Mouse (Mus musculus): ENCODE data around the gene Dpp3. TPM values are rescaled to one million over a fixed set of nuclear protein-coding genes. Genes with fewer than 3 reads are reported as not detected.
"Not testable (repeated sequence)": the region's sequence is repeated elsewhere in the genome, so short reads cannot be mapped to it uniquely, and the experiment has no call there.

Dpp3 gene
- polyA plus RNA-seq, 1 experiment from 2014 or later, result 129 TPM

GRCm38 (mm10) chr19:4879324-4879703, 48.8 kb downstream of the Dpp3 start:
- peak overlapping the region; percentile 97 for H3K4me3 ChIP-seq
- no peak overlapping the region for H3K27ac ChIP-seq
- peak overlapping the region; percentile 90 for H3K4me2 ChIP-seq (replicated peaks)
- peaks cover 12% of the 10 kb centered on the region; the same call in 1 of the 2 replicates for H3K36me3 ChIP-seq
- no peaks in the 10 kb centered on the region for H3K9me3 ChIP-seq
- peaks cover 15% of the 10 kb centered on the region for H3K4me1 ChIP-seq
- peaks cover 5% of the 10 kb centered on the region; the same call in 1 of the 2 replicates for H3K27me3 ChIP-seq
- WGBS, result 49% methylated on average over 10 of the region's 10 CpGs
- no peak for ATAC-seq (ENCODE audit: low FRiP score, low read depth)
- peak overlapping the region; percentile 84 for H3K9ac ChIP-seq

GRCm38 (mm10) chr19:4878405-4879323, 49.4 kb downstream of the Dpp3 start, which contains the start of gene Zdhhc24:
Zdhhc24 (plus strand) TSS chr19:4878668.
- under 1% methylated on average over 52 of the region's 52 CpGs for WGBS
- peaks cover 5% of the 10 kb centered on the region; the same call in 1 of the 2 replicates for H3K27me3 ChIP-seq
- peaks cover 10% of the 10 kb centered on the region; the same call in 1 of the 2 replicates for H3K36me3 ChIP-seq
- peak within 1 kb of the TSS; percentile 90 for H3K4me2 ChIP-seq (replicated peaks)
- ATAC-seq (ENCODE audit: low FRiP score, low read depth), result peak; percentile 98
- H3K9ac ChIP-seq, result peak within 1 kb of the TSS; percentile 84
- H3K4me3 ChIP-seq, result peak within 1 kb of the TSS; percentile 97
- H3K27ac ChIP-seq, result peak within 1 kb of the TSS; percentile 58
- no peaks in the 10 kb centered on the region for H3K9me3 ChIP-seq
- peaks cover 15% of the 10 kb centered on the region for H3K4me1 ChIP-seq

- H3K9me3 ChIP-seq, result no peaks in the 10 kb centered on the region
- H3K36me3 ChIP-seq, result 0 out of 2 replicates have a peak, but pooled peaks cover 3% of the 10 kb centered on the region
- peak; percentile 5; the same call in 1 of the 2 replicates for ATAC-seq (ENCODE audit: low FRiP score, low read depth)
- H3K4me3 ChIP-seq, result peak within 1 kb of the TSS; percentile 97
- WGBS, result 2% methylated on average over 17 of the region's 17 CpGs
- peak within 1 kb of the TSS; percentile 90 for H3K4me2 ChIP-seq (replicated peaks)
- H3K27me3 ChIP-seq, result peaks cover 5% of the 10 kb centered on the region; the same call in 1 of the 2 replicates
- peak within 1 kb of the TSS; percentile 84 for H3K9ac ChIP-seq
- peaks cover 15% of the 10 kb centered on the region for H3K4me1 ChIP-seq
- peak within 1 kb of the TSS; percentile 58 for H3K27ac ChIP-seq
These were observed 50.3 kb downstream of the Dpp3 start, which contains the start of gene Actn3 for GRCm38 (mm10) chr19:4877785-4878184. Actn3 (minus strand) TSS chr19:4877909.

GRCm38 (mm10) chr19:4876755-4877154, 51.3 kb downstream of the Dpp3 start:
- peaks cover 5% of the 10 kb centered on the region; the same call in 1 of the 2 replicates for H3K27me3 ChIP-seq
- H3K4me3 ChIP-seq, result no peak overlapping the region
- H3K27ac ChIP-seq, result no peak overlapping the region
- no peak overlapping the region for H3K9ac ChIP-seq
- no peak for ATAC-seq (ENCODE audit: low FRiP score, low read depth)
- H3K4me2 ChIP-seq (replicated peaks), result peak overlapping the region; percentile 90; the same call in 1 of the 2 replicates
- H3K36me3 ChIP-seq, result no peaks in the 10 kb centered on the region
- 66% methylated on average over 3 of the region's 3 CpGs for WGBS
- H3K9me3 ChIP-seq, result no peaks in the 10 kb centered on the region
- H3K4me1 ChIP-seq, result peaks cover 15% of the 10 kb centered on the region

- 75% methylated on average over 2 of the region's 4 CpGs for whole genome bisulfite sequencing
- H3K27me3 ChIP-seq, result peaks cover 5% of the 10 kb centered on the region; the same call in 1 of the 2 replicates
- no peaks in the 10 kb centered on the region for H3K36me3 ChIP-seq
- H3K4me2 ChIP-seq (replicated peaks), result no peak overlapping the region
- no peaks in the 10 kb centered on the region for H3K9me3 ChIP-seq
- H3K4me1 ChIP-seq, result peaks cover 15% of the 10 kb centered on the region
- H3K27ac ChIP-seq, result no peak overlapping the region
- no peak for ATAC-seq (ENCODE audit: low FRiP score, low read depth)
- H3K9ac ChIP-seq, result no peak overlapping the region
- no peak overlapping the region for H3K4me3 ChIP-seq
These were observed 51.8 kb downstream of the Dpp3 start for GRCm38 (mm10) chr19:4876241-4876640.

GRCm38 (mm10) chr19:4874613-4875012, 53.5 kb downstream of the Dpp3 start:
- WGBS, result 85% methylated on average over 1 of the region's 1 CpGs
- not testable (repeated sequence) for H3K9me3 ChIP-seq; H3K9ac ChIP-seq; H3K36me3 ChIP-seq; H3K27ac ChIP-seq; ATAC-seq (ENCODE audit: low FRiP score, low read depth); H3K4me3 ChIP-seq; H3K4me2 ChIP-seq (replicated peaks); H3K27me3 ChIP-seq
- H3K4me1 ChIP-seq, result peaks cover 15% of the 10 kb centered on the region

- H3K4me1 ChIP-seq, result peaks cover 5% of the 10 kb centered on the region; the same call in 1 of the 2 replicates
- 4% methylated on average over 17 of the region's 17 CpGs for WGBS
- H3K9me3 ChIP-seq, result no peaks in the 10 kb centered on the region
- no peak overlapping the region for H3K9ac ChIP-seq
- peaks cover 26% of the 10 kb centered on the region for H3K27me3 ChIP-seq
- peak overlapping the region; percentile 15; the same call in 1 of the 2 replicates for H3K4me3 ChIP-seq
- H3K36me3 ChIP-seq, result peaks cover 4% of the 10 kb centered on the region
- H3K4me2 ChIP-seq (replicated peaks), result peak overlapping the region; percentile 41
- no peak for ATAC-seq (ENCODE audit: low FRiP score, low read depth)
- no peak overlapping the region for H3K27ac ChIP-seq
These were observed 62.9 kb downstream of the Dpp3 start for GRCm38 (mm10) chr19:4865147-4865546.

- Histone ChIP-seq H3K27ac (no peak overlapping the region), H3K4me2 (replicated peaks) (no peak overlapping the region), H3K9me3 (no peaks in the 10 kb centered on the region), H3K36me3 (peaks cover 7% of the 10 kb centered on the region), H3K4me3 (no peak overlapping the region), H3K9ac (no peak overlapping the region), H3K27me3 (peaks cover 22% of the 10 kb centered on the region), H3K4me1 (peaks cover 5% of the 10 kb centered on the region; the same call in 1 of the 2 replicates)
- ATAC-seq (ENCODE audit: low FRiP score, low read depth), result no peak
- WGBS, result 80% methylated on average over 6 of the region's 6 CpGs
These were observed 65.0 kb downstream of the Dpp3 start for GRCm38 (mm10) chr19:4863048-4863447.

GRCm38 (mm10) chr19:4859081-4859480, 69.0 kb downstream of the Dpp3 start:
- Histone ChIP-seq H3K27me3 (0 out of 2 replicates have a peak, but pooled peaks cover 4% of the 10 kb centered on the region), H3K27ac (no peak overlapping the region), H3K36me3 (peaks cover 7% of the 10 kb centered on the region), H3K4me3 (no peak overlapping the region), H3K9me3 (no peaks in the 10 kb centered on the region), H3K9ac (no peak overlapping the region), H3K4me2 (replicated peaks) (no peak overlapping the region), H3K4me1 (peaks cover 7% of the 10 kb centered on the region; the same call in 1 of the 2 replicates)
- ATAC-seq (ENCODE audit: low FRiP score, low read depth), result no peak
- 76% methylated on average over 6 of the region's 6 CpGs for WGBS

Other genes starting within 250 kb of the Dpp3 start
- 7.1 and 7.6 TPM in 2 replicates for gene Gm960, start 229.6 kb downstream of the Dpp3 start, polyA plus RNA-seq (2015; fragmentation: Nextera tagmentation; extraction: Ambion mirVana)
- 1.3 and 1.9 TPM in 2 replicates for gene Sptbn2, start 217.1 kb downstream of the Dpp3 start, polyA plus RNA-seq (2015; fragmentation: Nextera tagmentation; extraction: Ambion mirVana)
- gene Rbm4b, start 171.8 kb downstream of the Dpp3 start, polyA plus RNA-seq (2015; fragmentation: Nextera tagmentation; extraction: Ambion mirVana), result 104 and 106 TPM in 2 replicates
- gene Rbm4, start 134.4 kb downstream of the Dpp3 start, polyA plus RNA-seq (2015; fragmentation: Nextera tagmentation; extraction: Ambion mirVana), result 81.7 and 87.7 TPM in 2 replicates
- gene Gm21992, start 116.7 kb downstream of the Dpp3 start, polyA plus RNA-seq (2015; fragmentation: Nextera tagmentation; extraction: Ambion mirVana), result 48.8 and 51.8 TPM in 2 replicates
- gene Rbm14, start 116.7 kb downstream of the Dpp3 start, polyA plus RNA-seq (2015; fragmentation: Nextera tagmentation; extraction: Ambion mirVana), result 83.5 and 89.7 TPM in 2 replicates
- gene Ccs, start 89.0 kb downstream of the Dpp3 start, polyA plus RNA-seq (2015; fragmentation: Nextera tagmentation; extraction: Ambion mirVana), result 64.4 and 66.2 TPM in 2 replicates
- gene Ccdc87, start 88.9 kb downstream of the Dpp3 start, polyA plus RNA-seq (2015; fragmentation: Nextera tagmentation; extraction: Ambion mirVana), result not detected in 2 replicates
- 41.5 and 43.7 TPM in 2 replicates for gene Ctsf, start 73.2 kb downstream of the Dpp3 start, polyA plus RNA-seq (2015; fragmentation: Nextera tagmentation; extraction: Ambion mirVana)
- 14.0 and 15.0 TPM in 2 replicates for gene Actn3, start 50.4 kb downstream of the Dpp3 start, polyA plus RNA-seq (2015; fragmentation: Nextera tagmentation; extraction: Ambion mirVana)
- 10.5 and 10.7 TPM in 2 replicates for gene Zdhhc24, start 49.6 kb downstream of the Dpp3 start, polyA plus RNA-seq (2015; fragmentation: Nextera tagmentation; extraction: Ambion mirVana)
- 3.5 and 5.1 TPM in 2 replicates for gene Bbs1, start 21.7 kb downstream of the Dpp3 start, polyA plus RNA-seq (2015; fragmentation: Nextera tagmentation; extraction: Ambion mirVana)
- 3.3 and 3.4 TPM in 2 replicates for gene Peli3, start 14.8 kb upstream of the Dpp3 start, polyA plus RNA-seq (2015; fragmentation: Nextera tagmentation; extraction: Ambion mirVana)
- gene Mrpl11, start 33.9 kb upstream of the Dpp3 start, polyA plus RNA-seq (2015; fragmentation: Nextera tagmentation; extraction: Ambion mirVana), result 111 and 116 TPM in 2 replicates
- gene Npas4, start 62.0 kb upstream of the Dpp3 start, polyA plus RNA-seq (2015; fragmentation: Nextera tagmentation; extraction: Ambion mirVana), result not detected in 2 replicates
- 5.7 and 6.0 TPM in 2 replicates for gene Slc29a2, start 95.6 kb upstream of the Dpp3 start, polyA plus RNA-seq (2015; fragmentation: Nextera tagmentation; extraction: Ambion mirVana)
- gene B4gat1, start 110.5 kb upstream of the Dpp3 start, polyA plus RNA-seq (2015; fragmentation: Nextera tagmentation; extraction: Ambion mirVana), result 47.9 and 52.1 TPM in 2 replicates
- 3.7 and 4.4 TPM in 2 replicates for gene AC124502.3, start 110.6 kb upstream of the Dpp3 start, polyA plus RNA-seq (2015; fragmentation: Nextera tagmentation; extraction: Ambion mirVana)
- 36.7 and 40.5 TPM in 2 replicates for gene Brms1, start 113.1 kb upstream of the Dpp3 start, polyA plus RNA-seq (2015; fragmentation: Nextera tagmentation; extraction: Ambion mirVana)
- gene Rin1, start 122.2 kb upstream of the Dpp3 start, polyA plus RNA-seq (2015; fragmentation: Nextera tagmentation; extraction: Ambion mirVana), result 1.4 and 1.7 TPM in 2 replicates
- 58.8 and 64.8 TPM in 2 replicates for gene Cd248, start 139.8 kb upstream of the Dpp3 start, polyA plus RNA-seq (2015; fragmentation: Nextera tagmentation; extraction: Ambion mirVana)
- gene Tmem151a, start 157.2 kb upstream of the Dpp3 start, polyA plus RNA-seq (2015; fragmentation: Nextera tagmentation; extraction: Ambion mirVana), result 2.7 TPM in 2 replicates
- gene Yif1a, start 160.3 kb upstream of the Dpp3 start, polyA plus RNA-seq (2015; fragmentation: Nextera tagmentation; extraction: Ambion mirVana), result 88.5 and 94.5 TPM in 2 replicates
- 34.5 and 35.2 TPM in 2 replicates for gene Cnih2, start 170.2 kb upstream of the Dpp3 start, polyA plus RNA-seq (2015; fragmentation: Nextera tagmentation; extraction: Ambion mirVana)
- 248 and 251 TPM in 2 replicates for gene Rab1b, start 178.8 kb upstream of the Dpp3 start, polyA plus RNA-seq (2015; fragmentation: Nextera tagmentation; extraction: Ambion mirVana)
- gene Klc2, start 190.3 kb upstream of the Dpp3 start, polyA plus RNA-seq (2015; fragmentation: Nextera tagmentation; extraction: Ambion mirVana), result 23.6 and 29.0 TPM in 2 replicates